Mouse (Mus musculus) erythroblast, embryonic 14.5 days (primary cell): ENCODE data around the gene Sncb.

Source experiments
- GATA1 ChIP-seq: IDR thresholded peaks from 2 replicates; pipeline ENCODE4 v1.6.1; 2012; ENCODE audit warnings: low read length, inconsistent platforms, mixed read lengths
- TAL1 ChIP-seq: IDR thresholded peaks from 3 replicates; pipeline ENCODE4 v1.6.1; 2012; ENCODE audit warnings: low read length, inconsistent platforms, mixed read lengths

- TF ChIP-seq GATA1 (no peak), TAL1 (no peak)
Measured at GRCm38 (mm10) chr13:54726131-54726530, 40.3 kb downstream of the Sncb start.
